Mouse (Mus musculus) left cerebral cortex, adult 8-10 months (tissue): ENCODE data around the gene Rps6ka1. TPM values are rescaled to one million over a fixed set of nuclear protein-coding genes. Genes with fewer than 3 reads are reported as not detected.
"Not testable (repeated sequence)": the region's sequence is repeated elsewhere in the genome, so short reads cannot be mapped to it uniquely, and the experiment has no call there.

Experiments
- DNase-seq, 2 experiments: peaks; one replicate each; pipeline ENCODE4 v3.0.0; 2022; ENCODE audit warnings: low spot score in 2 of 2
- total RNA-seq, 4 experiments: library from RNA; stranded (reverse); gene quantifications; 2 replicates each; pipeline ENCODE4 v1.2.4; 2022

Gene Rps6ka1
- total RNA-seq, 4 experiments from 2014 or later: 15.3 to 19.2 (median 17.7) TPM

DNA sequence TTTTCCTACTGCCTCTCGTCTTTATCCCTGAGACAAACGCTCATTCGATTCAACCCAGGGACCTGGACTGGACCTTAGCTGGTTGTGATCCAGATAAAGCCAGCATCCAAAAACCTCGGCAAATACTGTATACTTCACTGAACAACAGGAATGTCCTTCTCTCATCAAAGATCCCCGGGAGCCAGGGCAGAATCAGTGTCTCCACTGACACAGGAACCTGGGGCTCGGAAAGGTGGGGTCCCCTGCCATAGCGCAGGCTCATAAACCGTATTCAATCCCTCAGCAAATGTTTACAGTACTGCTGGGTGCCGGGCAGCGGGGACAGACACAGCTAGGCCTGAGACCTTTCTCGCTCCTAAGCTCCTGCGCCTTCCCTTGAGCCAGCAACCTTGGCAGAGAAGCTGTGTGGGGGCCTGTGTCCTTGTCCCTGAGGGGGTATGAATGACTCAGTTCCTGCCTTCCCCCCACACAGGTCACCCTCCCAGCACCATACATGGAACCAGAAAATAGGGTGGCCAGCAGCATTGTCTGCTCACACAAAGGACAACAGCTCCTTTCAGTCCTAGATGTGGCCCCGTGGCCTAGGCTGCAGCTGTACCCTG lies 23.1 kb downstream of the Rps6ka1 start:
- peak in 1 of 2 experiments; percentile 53 for DNase-seq

DNA sequence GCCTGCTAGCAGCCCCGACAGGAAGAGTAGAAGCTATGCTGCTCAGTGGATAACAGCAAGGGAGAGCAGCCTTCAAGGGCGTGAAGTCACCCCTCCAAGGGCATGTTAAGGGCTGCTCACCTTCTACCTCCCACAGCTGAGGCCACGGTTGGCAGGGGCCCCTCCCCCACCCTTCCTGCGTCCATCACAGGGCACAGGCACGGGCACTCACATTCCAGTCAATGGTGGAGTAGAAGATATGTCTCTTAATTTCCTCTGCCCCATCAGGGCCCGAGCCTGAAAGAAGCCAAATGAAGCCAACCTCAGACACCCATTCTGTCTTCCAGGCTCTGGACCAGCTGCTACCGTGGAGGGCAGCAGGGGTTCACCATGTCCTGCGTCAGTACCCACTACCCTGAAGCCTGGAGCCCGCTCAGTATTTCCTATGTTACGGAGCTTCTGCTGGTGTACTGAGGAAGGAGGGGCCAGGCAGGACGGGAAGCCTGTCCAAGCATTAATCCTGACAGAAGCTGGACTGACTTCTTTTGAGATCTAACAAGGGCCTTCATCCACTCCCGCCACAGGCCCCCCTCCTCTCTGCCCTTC lies 23.7 kb downstream of the Rps6ka1 start:
- no peak for DNase-seq

DNA sequence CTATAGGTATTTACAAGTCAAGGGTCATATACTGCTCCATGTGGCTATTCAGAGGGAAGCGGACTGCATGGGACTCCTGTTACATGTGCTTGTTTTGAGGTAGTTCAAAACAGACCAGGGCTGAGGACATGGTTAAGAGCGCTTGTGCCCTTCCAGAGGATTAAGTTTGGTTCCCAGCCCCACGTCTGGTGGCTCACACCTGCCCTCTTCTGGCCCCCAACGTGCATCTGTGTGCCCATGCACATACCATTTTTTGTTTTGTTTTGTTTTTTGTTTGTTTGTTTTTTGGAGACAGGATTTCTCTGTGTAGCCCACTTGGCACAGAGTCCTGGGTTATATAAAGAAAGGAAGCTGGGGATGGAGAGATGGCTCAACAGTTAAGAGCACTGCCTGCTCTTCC lies 30.1 kb downstream of the Rps6ka1 start:
- no peak for DNase-seq

DNA sequence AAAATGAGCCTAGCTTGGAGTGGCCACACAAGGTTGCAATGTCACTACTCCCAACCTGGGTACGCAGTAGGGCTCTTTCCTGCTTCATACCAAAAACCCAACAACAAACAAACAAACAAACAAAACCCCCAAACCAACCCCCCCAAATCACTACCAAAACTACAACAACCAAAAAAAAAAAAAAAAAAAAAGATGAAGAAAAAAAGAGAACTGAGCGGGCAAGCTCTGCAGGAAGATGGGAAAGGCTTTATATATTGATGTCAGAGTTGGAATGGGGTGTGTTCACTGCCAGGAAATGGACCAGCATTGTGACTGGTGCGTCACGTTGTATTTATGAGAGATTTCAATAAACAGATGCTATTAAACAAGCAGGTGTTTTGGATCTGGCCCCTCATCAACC lies 33.0 kb downstream of the Rps6ka1 start:
- no peak for DNase-seq

DNA sequence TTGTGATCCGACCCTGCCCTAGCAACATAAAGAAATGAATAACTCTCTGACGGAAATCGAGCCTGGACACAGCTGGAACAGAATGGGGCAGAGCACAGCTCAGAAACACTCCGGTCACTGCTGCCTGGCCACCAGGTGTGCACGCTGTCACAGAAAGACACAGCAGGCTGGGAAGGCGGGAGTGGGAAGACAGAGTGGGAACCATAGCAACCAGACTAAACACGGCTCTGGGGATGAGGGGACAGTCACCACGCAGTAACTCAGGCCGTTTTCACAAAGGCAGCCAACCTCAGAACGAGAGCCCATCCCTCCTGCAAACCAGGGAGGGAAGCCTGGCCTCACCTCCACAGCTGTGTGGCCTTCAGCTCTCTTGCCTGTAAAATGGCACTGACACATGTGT lies 34.0 kb downstream of the Rps6ka1 start:
- DNase-seq: peak in 1 of 2 experiments; percentile 38

DNA sequence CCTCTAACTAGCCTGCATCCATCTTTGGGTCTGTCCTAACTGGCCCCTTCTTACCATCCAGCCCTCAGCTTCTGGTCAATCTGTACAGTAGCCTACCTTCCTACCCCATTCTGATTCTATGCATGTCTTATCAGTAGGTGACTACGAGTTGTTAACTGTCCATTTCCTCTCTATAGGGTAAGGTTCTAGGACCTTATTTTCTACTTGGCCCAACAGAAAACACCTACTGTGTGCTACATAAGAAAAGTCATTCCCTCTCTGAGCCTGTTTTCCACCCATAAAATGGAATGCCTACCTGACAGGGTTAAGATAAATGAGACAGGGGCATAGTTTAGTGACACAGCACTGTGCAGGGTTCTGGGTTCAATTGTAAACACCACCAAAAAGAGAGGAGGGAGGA lies 41.0 kb downstream of the Rps6ka1 start:
- no peak for DNase-seq

DNA sequence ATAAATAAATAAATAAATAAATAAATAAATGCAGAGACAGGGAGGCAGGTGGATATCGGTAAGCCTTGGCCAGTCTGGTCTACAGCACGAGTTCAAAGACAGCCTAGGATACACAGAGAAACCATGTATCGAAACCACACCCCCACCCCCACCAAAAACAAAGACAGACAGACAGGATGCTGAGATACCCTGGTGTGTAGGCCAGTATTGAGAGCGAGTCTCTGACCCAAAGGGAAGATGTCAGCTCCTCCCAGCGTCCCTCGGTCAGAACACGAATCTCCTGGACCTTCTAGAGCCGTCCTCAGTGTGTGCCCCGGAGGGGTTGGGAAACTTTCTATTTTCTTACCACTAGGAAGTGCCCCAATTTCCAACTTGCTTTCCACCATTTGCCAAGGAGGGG lies 42.5 kb downstream of the Rps6ka1 start:
- no peak for DNase-seq

DNA sequence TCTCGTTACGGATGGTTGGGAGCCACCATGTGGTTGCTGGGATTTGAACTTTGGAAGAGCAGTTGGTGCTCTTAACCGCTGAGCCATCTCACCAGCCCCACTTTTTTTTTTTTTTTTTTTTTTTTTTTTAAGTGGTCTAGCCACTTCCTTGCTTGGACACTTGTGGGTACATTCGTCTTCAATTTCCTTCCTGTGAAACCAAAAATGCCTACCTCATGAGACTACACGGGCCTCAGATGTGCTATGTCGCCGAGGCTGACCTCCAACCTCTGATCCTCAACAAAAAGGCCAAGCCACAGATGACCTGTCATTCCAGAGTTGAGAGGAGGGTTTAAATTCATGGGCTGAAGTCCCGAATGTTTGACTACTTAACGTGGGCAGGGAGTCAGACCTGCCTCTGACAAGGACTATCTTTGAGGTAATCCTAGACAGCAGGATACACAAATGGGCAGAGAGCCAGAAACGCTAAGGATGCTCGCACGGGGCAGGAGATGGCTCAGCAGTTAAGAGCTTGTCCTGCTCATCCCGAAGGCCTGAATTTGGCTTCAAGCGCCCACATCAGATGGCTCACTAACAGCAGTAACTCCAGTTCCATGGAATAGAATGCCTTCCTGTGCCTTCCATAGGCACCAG lies 43.3 kb downstream of the Rps6ka1 start:
- no peak for DNase-seq

DNA sequence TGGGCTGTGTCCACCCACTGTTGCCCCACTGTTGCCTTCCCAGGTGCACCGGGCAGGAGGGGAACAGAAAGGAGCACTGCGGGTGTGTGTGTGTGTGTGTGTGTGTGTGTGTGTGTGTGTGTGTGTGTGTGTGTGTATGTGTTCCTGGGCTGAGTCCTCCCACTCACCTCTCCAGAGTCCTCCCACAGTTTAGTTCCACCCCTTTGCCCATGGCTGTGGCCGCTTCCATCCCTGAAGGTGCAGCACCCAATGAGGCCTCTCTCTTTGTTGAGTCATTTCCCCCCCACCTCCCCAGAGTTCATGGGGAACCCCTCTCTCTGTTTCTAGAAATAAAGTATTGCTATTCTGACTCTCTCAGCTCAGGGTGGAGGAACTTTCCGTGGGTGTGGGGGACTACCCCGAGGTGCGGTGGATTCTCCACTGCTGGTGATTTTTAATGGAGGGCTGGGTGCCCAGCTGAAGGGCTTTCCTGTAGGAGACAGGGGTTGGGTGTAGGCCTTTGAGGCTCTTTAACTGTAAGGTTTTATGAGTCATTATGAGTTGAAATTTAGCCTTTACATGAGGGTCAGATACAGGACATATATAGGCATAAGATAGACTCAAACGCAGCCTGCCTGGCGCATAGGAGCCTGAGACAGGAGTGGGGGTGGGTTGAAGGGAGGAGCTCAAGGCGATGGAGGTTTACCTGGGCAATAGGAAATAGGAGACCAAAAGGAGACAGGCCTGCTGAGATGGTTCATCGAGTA lies 44.4 kb downstream of the Rps6ka1 start:
- no peak for DNase-seq

DNA sequence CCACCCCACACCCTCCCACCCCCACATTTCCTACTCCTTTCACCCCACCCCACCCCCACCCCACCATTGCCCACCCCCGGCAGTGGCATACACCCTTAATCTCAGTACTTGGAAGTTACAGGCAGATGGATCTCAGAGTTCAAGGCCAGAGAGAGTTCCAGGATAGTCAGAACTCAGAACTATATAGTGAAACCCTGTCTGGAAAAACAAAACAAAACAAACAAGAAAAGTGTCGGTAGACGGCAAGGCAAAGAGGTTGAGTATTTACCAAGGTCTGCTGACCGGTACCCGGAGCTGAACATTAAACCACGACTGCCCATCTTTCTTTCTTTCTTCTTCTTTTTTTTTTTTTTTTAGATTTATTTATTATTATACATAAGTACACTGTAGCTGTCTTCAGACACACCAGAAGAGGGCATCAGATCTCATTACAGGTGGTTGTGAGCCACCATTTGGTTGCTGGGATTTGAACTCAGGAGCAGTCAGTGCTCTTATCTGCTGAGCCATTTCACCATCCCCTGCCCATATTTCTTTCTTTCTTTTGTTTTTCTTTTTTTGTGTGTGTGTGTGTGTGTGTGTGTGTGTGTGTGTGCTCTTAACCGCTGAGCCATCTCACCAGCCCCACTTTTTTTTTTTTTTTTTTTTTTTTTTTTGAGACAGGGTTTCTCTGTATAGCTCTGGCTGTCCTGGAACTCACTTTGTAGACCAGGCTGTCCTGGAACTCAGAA lies 45.7 kb downstream of the Rps6ka1 start:
- DNase-seq: not testable (repeated sequence)

DNA sequence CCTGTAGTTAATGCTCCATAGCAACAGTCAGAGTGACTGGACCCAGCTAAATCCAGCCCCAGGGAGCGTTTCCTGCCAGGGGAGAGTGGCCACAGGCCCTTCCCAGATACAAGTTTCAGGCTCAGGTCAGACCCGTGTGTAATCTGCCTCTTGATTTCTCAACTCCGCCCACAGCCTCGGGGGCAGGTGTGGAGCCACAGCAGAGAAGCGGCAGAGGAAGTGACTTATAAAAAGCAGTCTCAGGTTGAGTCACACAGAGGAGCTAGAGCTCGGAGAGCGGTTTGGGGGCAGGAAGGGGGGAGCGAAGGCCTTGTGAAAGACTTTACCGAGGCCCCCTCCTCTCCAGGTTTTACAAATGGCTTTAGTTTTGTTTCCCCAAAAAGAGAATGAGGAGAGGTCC lies 46.6 kb downstream of the Rps6ka1 start:
- DNase-seq: peak; percentile 34 to 55

DNA sequence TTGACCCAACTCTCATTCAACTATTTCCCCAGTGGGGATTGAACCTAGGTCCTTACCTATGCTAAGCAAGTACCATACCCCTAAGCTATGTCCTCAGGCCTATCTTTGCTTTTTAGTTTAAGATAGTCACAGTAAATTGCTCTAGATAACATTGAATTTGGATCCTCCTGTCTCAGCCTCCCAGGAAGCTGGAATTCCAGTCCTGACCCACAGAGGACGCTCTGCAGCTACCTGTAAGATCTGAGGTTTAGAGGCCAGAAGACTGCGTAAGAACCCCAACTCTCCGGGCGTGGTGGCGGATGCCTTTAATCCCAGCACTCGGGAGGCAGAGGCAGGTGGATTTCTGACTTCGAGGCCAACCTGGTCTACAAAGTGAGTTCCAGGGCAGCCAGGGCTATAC lies 47.1 kb downstream of the Rps6ka1 start:
- DNase-seq: no peak

DNA sequence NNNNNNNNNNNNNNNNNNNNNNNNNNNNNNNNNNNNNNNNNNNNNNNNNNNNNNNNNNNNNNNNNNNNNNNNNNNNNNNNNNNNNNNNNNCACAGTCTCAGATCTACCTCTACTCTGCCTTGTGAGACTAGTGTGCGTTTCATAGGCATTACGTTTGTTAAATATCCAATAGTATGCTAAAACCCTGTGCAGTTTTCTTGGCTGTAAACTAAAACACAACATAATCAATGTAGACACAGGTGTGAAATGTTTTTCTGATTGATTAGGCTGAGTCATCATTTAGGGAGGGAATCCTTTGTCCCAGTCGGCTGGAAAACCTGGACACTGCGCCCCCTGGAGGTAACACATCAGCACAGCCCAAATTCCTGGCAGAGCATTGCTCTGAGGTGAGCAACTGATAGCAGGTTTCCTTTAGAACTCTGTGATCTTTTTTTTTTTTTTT lies 48.2 kb downstream of the Rps6ka1 start:
- no peak for DNase-seq

DNA sequence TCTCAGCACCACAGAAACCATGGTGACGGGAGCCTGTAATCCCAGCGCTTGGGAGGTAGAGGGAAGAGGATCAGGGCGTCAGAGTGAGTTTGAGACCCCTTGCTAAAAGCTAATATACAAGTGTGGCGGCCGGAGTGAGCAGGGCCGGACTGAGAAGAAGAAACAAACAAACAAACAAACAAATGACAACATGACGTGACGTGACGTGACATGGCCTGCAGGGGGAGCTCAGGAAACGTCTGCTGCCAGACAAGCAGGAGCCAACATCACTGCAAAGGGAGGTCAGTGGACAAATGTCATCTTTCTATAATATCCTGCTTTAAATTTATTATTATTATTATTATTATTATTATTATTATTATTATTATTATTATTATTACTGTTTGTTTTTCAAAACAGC lies 51.0 kb downstream of the Rps6ka1 start:
- no peak for DNase-seq

DNA sequence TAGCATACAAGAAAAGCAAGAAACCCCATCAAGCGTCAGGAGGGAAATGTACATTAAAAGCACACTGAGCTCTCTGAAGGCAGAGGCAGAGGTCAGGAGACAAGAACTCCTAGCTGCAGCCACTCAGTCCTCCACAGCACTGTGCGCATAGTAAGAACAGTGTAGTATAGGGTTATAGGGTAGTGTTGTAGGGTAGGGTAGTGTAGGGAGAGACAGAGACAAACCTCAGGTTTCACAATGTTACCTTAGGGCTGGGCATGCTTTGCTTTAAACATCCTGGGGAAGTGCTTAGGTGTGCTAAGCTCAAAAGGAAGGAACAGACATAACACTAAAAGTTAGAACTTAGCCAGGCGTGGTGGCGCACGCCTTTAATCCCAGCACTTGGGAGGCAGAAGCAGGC lies 52.4 kb downstream of the Rps6ka1 start:
- no peak for DNase-seq

DNA sequence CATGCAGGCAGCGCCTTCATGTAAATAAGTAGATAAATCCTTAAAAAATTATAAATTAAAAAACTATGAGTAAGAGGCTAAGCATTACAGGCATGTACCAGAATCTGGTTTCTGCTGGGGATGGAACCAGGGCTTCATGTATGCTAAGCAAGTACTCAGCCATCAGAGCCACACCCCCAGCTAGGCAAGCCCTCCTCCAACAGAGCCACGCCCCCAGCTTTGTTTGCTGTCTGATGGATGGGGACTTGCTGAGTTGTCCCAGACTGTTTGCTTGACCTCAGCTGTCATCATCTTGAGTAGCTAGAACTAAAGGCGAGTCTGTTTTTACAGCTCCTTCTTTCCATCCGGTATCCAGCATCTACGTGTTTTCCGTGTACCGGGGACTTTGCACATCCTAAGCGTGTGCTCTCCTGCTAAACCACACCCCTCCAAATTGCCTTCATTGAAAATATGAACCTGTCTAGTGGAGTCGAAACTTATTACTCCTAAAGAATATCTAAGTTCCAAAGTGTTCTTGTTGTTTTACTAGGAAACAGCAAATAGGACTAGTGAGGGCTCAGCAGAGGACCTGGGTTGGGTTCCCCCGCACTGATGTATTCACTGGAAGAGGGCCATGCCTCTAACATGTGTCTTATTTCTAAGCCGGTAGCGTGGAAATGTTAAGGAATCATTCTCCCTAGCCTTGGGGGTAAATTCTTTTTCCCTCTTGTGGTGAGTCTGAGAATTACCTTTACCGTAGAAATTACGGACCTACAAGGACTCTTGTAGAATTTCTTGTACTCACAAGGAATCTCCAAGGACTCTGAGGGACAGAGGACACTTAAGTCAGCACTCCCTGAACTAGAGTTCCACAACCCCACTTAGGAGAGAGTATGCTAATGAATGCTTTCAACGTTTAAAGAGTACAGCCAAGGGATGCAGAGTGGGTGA lies 54.4 kb downstream of the Rps6ka1 start:
- no peak for DNase-seq

DNA sequence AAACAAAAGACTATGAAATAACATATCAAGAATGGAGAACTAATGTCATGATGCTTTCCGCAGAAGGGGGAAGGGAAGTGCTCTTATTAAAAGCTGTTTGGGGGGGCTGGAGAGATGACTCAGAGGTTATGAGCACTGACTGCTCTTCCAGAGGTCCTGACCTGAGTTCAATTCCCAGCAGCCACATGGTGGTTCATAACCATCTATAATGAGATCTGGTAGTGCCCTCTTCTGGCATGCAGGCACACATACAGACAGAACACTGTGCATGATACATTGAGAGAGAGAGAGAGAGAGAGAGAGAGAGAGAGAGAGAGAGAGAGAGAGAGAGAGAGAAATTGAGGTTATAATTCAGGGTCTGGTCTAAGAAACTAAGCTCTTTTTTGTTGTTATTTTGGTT lies 57.1 kb downstream of the Rps6ka1 start:
- DNase-seq: no peak

DNA sequence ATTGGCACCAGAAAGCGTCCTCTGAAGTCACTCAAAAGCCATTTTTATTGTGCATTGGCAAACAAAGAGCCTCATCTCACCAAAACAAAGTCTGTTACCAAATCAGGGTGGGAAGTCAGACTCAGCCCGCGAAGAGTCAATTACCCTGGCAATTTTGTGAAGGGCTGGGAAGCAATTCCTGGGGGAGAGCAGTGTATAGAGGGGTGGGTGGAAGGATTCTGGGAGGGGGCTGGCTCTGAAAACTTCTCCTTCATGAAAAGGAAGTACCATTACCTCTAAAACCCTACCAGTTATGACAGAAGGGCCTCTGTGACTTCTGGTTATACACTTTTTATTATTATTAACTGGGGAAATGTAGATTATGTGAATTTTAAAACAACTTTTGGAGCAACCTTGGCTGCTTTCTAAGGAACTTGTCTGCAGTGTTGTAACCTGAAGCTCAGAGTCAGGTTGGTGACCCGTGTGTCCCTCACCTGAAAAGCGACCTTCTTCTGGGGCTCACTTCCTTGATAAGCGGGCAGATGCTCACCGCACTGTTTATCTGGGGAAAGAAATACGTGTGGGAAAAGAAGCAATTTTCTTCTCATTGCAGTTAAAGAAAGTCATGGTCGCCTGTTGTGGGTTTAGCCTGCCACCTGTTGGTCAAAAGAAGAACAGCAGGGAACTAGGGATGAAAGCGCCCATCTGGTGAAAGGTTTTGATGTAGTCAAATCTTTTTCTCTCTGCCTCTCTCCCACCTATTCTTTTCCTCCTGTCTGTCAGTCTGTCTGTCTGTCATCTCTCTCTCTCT lies 58.1 kb downstream of the Rps6ka1 start:
- DNase-seq: peak in 1 of 2 experiments; percentile 59

DNA sequence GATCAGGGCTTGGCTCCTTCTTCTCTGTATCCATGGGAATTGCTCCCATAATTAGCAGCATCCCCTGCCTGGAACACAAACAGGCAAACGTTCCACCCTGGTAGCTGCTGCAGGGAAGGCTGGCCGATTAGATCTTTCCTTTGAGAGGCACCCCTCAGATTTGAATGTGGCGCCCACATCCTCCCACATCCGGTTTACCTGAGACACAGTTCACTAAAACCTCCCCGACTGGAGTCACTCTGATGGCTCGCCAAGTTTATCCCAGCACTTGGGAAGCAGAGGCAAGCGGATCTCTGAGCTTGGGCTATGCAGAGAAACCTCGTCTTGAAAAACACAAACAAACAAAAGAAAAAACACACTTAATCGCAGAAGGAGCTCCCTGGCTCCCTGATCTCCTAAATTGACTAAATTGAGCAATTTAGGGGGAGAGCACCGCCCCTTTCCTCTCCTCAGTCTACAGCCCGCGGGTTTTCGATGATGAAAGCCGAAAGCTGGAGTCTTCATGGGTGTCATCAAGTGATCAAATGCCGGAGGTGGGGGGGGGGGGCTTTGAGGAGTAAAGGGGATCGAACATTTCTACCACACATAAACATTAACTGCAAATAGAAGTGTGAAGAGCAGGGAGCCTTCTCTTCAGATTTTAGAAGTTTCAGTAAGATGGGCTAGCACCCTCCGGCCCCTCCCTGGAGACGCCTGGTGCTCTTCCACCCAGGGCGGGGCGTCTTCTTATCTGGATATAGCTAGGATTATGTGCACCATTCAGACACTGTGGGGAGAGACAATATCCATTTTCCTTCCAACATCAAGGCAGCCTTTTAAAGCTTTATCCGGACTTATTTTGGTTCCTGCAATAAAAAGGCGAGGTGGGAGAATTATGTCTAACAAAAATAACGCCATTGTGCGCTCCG lies 59.5 kb downstream of the Rps6ka1 start:
- no peak for DNase-seq
